Mouse (Mus musculus): ENCODE measurements at regions not wholly inside any gene's neighbourhood (a gene's known extent, or its start where the extent isn't known, plus 50 kb on each side); places are given as distances from the start of the nearest gene placed in this dataset.

DNA sequence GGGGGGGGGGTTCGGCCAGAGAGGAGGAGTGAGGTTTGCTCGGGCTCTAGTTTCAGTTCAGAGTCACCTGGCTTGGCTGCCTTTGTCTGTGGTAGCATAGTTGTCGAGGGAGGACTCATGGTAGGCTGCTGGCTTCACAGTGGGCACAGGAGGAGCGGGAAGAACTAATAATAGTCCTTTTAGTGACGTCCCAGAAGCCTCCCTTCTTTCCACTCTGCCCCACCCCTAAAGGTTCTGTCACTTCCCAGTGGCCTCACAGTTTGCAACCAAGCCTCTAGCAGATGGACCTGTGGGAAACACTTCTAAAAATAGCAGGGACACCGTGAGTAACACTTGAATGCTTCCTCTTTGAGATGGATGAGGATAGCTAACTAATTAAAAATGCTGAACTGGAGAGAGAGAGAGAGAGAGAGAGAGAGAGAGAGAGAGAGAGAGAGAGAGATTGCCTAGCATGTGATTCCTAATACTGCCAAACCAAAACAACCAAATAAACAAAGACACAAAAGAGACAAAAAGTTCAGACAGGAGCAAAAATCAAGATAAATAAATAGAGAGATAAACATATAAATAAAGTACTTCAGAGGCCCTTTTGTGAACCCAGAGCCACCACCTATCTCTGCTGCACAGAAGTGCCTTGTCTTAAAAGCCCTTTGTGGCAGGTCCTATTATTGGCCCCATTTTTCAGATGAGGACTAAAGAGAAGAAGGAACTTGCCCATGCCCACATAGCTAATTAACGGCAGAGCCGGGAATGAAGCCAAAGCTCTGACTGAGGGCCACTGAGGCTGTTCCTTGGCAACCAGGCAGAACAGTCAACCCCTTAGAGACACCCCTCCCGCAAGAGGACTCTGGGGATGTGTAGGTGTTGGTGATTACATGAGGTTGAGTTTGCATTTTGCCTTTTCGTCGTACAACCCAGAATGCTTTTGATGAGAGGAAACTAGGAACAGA is 54.0 kb upstream of the Serp2 start:
- TF ChIP-seq CTCF (IDR thresholded peaks at IDR 0.05) = no peak
- TF ChIP-seq EP300 (IDR thresholded peaks at IDR 0.05) = no peak
